Mouse (Mus musculus): ENCODE measurements around the gene Ap3d1.

Ap3d1 gene

DNA sequence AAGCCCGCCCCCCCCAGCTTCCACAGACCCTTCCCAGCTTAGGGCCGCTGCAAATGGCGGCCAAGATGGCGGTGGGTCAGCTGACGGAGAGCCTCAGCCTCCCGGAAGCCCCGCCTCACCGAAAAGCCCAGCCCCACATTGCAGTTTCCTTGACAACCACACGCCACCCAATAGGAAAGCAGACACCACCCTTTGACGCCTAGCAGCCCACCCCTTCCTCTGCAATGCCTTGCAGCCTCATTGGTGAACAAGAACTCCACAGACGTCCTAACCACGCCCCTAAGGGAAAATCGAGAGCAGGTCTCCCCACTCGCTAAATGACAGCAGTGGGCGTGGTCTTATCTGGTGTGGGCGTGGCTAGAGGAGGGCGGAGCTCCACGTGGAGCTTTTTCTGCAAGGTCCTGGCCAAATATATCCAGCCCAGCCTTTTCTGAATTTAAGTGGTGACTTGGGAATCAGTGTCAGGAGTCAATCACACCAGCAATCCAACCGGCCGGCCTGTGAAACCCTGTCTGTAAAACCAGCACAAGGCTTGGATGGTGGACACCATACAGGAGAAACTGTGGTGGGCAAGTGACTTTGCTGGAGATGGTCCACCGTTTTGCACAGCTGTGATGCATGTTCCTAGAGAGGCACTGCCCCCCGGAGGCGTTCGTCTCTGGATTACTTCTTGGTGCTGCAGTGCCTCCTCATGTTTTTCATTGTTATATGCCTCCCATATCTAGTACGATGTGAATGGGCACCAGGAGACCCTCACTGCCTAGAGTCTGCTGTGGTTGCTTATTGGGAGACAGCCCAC lies at the start of gene Ap3d1:
Gene Ap3d1 (minus strand): TSS at position 85 of the 799 bp plus-strand sequence.
- peak; percentile 98 to 99 for DNase-seq

DNA sequence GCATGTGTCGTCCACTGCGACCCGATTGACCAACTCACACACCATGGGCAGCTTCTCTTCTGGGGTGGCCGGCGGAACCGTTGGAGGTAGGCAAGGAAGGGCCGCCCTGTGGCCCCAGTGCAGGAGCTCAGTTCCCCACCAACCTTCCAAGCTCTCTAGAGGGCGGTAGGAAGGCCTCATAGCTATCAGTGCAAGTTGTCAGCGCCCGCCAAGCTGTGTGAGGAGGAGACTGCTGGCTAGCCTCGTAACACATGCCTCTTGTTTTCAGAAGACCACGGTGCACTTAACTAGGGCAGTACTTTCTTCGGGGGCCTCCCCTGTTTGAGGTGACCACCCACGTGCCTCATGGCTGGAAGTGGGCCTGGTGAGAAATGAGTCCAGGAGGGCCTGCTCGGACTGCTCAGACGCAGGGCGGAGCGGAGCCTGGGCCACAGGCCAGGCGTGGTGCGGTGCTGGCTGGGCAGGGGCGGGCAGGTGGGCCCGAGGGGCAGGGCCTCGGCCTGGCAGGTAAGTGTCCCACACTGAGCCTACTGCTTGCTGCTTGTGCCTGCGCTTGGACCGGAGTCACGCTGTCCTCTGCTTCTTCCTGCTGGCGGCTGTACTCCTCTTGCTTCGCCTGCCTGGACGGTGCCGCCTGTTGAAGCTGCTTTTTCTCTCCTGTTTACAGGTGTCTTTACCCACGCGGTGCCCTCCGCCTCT lies 49.6 kb upstream of the Ap3d1 start:
- DNase-seq, result peak in 1 of 2 experiments; percentile 39

DNA sequence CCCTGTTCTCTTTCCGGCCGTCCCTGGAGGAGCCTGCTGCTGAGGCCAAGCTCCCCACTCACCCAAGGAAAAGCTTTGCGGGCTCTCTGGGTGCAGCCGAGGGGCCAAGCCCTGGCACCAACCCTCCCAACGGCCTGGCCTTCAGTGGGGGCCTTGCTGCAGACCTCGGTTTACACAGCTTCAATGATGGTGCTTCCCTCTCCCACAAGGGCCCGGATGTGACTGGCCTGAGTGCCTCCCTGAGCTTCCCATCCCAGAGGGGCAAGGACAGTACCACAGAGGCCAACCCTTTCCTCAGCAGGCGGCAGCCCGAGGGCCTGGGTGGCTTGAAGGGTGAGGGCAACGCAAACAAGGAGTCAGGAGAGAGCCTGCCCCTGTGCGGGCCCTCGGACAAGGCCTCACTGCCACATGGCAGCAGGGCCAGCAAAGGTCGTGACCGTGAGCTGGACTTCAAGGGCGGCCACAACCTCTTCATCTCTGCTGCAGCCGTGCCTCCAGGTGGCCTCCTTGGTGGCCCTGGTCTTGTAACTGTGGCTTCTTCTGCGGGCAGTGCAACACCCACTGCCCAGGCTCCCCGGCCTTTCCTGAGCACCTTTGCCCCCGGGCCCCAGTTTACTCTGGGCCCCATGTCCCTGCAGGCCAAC lies 48.8 kb upstream of the Ap3d1 start:
- no peak for DNase-seq

DNA sequence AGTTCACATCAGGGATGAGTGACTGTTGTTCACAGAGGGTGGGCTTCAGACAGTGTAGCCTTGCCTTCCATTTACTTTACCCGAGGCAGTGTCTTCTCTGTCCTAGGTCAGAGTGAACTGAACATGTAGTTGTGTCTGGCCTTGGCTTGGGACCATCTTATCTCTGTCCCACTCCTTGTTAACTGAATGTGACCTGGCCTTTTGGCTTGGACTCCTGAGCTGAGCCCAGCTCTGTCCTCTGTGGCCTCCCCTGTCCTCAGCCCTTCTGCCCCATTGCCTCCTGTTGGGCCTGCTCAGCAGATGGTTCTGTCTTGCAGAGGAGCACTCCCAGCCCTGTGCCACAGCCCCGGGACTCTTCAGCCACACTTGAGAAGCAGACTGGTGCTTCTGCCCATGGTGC lies 45.5 kb upstream of the Ap3d1 start:
- DNase-seq, result no peak

DNA sequence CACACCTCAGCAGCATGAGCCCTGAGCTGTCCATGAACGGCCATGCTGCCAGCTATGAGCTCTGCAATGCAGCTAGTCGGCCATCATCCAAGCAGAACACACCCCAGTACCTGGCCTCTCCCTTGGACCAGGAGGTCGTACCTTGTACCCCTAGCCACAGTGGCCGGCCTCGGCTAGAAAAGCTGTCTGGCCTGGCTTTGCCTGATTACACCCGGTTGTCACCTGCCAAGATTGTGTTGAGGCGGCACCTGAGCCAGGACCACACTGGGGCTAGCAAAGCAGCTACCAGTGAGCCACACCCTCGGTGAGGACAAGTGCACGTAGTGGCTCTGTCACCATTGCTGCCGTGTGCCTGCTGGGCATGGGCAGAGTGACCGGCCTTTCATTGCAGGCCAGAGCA lies 43.9 kb upstream of the Ap3d1 start:
- DNase-seq, result no peak

DNA sequence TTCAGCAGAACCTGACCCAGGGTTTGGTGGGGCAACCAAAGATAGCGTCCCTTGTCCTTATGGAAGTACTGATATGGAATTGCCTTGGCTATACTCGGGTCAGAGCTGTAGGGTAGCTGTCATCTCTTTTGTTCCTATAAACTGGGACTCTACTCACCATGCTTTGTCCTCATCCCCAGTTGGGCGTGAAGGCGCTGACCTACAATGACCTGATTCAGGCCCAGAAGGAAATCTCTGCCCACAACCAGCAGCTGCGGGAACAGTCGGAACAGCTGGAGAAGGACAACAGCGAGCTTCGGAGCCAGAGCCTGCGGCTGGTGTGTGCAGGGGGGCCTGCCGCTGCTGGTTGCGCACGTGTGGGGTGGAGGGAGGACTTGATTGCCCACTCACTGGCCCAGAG lies 42.8 kb upstream of the Ap3d1 start:
- no peak for DNase-seq

DNA sequence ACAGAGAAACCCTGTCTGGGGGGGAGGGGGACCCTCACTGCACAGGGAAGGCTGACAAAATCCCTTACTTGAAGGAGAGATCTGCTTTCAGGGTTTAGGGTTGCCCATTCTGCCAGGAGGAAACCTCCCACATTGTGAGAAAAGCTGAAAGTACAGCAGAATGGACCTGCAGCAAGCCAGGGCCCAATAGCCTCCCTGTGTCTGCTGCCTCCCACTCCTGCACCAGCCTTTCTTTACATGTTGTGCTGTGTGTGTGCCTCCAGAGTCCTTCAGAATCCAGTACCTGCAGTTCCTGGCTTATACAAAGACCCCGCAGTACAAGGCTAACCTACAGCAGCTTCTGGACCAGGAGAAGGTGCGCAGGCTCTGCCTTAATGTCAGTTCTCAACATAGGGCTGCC lies 42.2 kb upstream of the Ap3d1 start:
- no peak for DNase-seq

DNA sequence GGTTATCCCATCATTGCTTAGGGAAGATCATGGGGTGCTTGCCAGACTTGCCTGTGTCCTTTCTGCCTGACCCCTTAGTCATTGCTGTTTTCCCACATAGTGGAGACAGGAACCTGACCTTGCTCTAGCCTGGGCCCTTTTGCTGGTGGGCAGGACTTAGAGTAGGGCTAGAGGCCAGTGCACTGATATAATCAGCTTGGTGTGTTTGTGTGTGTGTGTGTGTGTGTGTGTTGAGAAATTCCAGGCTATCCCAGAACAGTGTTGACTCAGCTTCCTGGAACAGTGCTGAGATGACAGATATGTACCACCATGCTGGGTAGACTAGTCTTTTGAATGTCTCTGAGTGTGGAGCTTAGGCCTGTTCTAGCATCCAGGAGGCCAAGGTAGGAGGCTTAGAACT lies 37.5 kb upstream of the Ap3d1 start:
- DNase-seq, result no peak

DNA sequence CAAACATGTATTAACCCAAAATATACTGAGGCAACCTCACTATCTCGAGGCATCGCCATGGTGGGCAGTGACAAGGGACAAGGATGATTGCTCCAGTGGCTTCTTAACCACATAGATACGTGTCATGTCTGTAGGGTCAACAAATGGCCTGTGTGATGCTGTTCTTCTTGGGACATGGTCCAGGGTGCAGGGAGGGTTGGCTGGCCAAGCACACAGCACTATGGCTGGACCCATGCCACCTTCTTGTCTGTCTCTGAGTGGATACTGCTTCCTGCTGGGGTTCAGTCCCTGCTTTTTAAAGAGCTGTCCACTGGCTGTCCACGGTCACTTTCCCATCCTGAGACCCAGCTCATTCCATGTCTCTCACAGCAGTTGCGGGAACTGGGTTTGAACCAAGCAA lies 35.1 kb upstream of the Ap3d1 start:
- no peak for DNase-seq

DNA sequence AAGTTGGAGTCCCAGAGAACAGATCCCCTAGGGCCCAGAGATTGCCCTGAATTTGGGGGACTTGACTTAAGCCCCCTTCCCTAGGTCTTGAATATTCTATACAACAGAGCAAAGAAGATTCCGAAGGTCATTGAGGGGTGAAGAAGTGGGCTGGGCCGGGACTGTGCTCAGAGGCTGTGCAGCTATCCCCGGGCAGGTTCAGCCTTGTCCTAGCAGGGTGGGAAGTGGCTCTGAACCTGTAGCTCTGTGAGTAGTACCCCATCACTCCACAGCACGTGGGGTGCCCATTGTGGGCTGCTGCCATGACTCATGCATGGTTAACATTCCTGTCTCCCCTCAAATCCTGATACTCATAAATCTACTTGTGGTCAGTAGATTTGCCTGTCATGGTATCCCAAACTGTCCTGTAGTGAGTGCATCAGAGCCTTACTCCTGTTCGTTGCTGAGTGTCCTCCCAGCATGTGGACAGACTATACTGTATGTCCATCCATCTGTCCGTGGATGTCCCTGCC lies 34.4 kb upstream of the Ap3d1 start:
- DNase-seq, result no peak

DNA sequence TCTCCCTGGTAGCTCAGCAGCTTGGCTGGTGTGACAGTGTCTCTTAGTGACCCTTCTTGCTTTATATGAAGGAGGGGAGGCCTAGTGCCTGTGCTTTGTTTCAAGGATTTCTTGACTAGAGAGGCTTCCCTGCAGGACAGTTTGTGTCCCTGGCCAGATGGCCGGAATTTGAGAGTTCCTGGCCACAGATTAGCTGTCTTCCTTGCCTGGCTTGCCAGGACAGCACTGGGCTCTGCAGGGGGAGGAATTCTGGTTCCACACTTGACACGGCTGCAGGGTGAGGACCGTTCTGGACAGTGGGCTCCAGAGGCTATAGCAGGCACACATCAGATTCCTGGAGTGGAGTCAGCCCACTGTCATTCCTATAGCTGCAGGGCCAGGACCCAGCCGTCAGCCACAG lies 33.7 kb upstream of the Ap3d1 start:
- no peak for DNase-seq

DNA sequence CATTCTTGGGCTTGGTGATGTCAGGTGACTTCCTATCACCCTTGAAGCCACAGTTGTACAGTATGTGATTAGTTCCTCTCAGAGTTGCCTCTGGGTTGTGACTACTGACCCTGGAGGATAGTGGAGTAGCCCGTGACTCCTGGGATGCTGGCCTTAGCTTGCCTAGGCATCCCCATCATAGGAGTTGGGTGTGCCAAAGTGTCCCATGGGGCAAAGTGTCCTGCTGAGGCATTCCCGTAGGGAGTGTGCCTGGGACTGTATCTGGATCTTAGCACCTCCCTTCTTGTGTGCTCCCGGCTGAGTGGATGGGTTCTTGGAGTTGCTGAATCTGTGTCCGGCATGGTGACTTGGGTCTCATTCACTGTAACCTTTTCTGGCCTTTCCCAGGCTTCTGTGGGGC lies 32.9 kb upstream of the Ap3d1 start:
- DNase-seq, result no peak

DNA sequence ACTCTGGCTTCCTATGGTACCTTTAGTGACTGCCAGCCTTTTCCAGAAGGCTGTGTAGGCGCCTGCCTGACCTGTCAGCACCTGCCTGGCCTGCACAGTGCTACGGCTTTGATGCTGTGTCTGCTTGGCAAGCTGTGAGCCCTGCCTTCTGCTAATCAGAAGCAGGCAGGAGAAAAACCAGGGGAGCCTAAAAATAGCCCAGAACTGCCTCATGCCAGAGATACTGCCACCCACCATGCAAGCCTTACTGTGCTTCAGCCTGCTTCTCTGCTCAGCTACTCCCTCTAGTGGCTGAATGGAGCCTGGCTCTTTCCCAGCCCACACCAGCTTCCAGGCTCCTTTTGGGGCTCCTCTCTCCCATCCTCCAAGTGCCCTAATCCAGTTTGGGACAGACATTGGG lies 32.5 kb upstream of the Ap3d1 start:
- peak; percentile 81 to 84 for DNase-seq

DNA sequence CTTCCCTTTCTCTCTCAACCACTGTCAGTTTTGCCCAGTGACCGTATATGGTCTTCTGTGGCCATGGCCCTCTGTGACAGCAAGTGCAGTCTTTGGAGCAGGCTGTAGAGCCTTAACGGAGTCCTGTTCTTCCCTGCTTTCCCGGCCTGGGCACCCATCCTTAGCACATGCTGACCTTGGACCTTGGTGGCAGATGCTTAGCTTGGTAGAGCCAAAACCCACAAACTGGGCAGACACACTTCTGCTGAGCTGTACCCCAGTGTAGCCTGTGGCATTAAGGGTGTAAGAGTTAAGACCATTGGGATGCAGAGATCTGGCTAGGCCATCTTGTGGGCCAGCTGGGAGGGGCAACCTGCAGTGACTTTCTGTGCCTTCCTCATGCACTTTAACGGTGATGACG lies 31.8 kb upstream of the Ap3d1 start:
- DNase-seq, result no peak

DNA sequence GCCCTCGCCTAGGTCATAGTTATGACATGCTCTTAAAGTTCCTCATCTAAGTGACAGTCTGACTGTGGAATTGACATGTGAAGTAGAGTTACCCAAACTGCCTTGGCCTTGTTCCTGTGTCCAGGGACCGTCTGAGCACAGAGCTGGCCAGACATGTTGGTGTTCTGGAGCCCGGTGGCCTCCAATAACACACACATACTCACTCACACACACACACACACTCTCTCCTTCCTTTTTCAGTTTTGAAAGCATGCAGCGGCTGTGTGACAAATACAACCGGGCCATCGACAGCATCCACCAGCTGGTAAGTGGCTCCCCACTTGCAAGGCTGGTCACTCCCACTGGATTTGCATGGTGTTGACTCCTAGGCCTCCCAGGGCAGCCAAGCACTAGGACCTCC lies 26.3 kb upstream of the Ap3d1 start:
- DNase-seq, result no peak

DNA sequence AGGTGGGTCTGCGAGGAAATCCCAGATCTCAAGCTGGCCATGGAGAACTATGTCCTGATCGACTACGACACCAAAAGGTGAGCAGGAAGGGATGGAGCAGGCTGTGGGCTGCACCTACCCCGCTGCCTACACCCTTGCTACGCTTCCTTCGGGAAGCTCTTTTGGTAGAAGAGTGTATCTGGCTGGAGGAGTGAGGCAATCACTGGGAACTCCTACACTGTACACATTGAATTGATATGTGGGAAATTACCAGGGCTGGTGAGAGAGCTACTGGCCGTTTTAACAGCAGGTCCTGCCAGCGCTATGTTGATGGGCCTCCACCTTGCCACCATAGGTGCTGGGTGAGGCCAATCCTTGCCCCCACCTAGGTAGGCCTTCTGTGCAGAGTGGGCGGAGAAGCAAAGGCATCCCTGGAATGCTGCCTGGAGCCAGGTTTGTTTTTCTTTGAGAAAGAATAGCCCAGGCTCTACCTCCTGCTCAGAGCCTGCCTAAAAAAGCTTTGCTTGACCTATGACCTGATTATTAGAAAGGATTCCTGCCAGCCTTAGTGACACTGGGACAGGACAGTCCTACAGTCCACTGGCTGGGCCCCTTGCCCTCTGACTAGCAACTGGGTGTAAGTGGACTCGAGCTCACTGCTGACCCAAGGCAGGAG lies 24.2 kb upstream of the Ap3d1 start:
- DNase-seq, result peak in 1 of 2 experiments; percentile 35

DNA sequence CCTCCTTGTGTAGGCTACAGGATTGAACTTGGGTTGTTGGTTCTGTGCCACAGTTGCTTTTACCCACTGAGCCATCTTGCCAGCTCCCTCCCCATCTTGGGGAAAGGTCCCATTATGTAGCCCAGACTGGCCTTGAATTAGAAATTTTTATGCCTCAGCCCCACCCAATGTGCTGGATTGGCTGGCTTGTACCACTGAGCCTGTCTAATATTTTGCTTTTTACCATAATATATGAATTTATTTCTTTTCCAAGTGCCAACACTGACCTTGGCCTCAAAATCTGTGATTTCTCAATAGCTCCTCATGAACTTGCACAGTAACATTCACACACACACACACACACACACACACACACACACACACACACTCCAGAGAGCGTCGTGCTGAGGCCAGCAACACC lies 23.7 kb upstream of the Ap3d1 start:
- DNase-seq, result no peak

DNA sequence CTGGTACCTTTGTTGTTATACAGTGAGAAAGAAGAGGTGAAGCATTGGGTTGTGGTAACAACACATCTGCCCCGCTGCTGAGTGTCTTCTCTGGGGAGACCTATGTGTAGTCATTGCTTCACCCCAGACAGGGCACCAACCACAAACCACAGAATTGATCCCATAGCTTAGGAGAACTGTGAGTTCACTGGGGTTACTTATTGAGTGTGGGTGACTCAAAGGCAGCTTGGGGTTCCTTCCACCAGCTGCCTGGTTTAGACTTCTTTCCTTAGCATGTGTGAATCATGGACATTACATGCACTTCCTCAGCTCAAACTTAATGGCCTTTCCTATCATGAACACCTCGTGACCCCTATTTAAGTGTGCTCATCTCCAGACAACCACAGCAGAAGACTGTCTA lies 21.4 kb upstream of the Ap3d1 start:
- no peak for DNase-seq

DNA sequence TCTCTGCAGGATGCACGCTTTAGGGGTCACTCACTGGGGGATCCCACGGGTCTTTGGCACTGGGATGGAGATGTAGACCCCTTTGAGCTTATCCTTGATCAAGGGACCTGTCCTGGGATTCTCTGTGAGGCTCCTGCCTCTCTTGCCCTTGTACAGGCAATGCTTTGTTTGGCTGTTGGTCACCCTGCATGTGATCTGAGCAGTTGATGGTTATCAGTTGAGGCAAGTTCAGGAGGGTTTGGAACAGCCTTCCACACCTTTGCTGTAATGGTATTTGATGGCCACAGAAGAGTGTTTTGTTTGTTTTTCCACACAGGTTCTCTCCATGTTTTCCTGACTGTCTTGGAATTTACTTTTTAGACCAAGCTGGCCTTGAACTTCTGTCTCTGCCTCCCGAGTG lies 19.8 kb upstream of the Ap3d1 start:
- no peak for DNase-seq

DNA sequence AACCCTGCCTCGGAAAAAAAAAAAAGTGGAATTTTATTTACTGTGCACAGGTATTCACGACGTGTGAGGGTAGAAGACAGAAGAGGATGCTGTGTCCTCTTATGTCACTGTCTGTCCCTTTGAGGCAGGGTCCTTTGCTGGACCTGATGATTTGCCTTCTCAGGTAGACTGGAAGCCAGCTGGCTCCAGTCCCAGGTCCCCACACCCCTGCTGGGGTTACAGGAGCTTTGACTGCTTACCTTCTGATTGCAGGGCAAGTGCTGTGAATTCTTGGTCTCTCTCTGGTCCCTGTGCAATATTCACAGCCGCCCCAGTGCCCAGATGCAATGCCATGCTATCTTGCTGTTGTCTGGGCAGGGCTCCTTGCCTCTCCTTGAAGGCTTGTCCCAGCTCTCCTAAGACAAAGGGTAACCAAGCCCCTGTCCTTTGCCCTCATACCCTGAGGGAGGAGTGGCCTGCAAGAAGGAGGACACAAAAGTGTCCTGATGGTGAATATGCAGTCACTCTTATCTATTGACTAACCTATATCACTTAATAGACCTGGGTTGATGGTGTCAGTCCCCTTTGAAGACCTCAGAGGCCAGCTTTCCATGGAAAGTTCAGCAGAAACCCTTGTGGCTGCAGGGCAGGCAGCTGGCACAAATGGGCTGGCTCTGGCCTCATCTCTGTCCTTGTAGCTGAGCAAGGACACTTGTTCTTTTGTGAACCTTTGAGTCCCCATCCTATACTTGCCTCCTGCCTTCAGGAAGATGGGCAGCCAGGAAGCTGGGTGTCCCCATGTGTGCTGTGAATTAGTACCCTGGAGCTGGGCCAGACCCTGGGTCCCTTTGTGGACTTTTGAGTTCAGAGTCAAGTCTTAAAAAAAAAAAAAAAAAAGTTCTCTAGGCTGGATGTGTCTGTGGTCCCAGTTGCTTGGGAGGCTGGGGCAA lies 18.8 kb upstream of the Ap3d1 start:
- peak in 1 of 2 experiments; percentile 22 for DNase-seq

DNA sequence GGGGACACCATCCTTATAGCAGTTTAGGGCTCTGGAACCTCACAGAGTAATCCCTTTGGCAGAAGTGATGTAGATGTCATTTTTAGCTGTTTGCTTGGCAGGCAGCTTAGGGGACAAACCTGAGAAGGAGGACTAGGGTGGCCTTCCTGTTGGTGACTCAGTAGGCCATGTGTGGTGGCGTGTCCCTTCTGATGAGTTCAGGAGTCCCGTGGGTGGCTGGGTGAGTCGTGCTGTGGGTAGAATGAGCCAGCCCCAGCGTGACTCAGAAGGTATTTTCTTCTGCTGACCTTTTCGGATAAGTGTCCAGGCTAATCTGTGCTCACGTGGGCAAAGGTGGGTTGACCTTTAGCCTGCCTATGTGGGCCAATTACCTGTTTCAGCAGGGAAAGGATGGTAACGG lies 16.6 kb upstream of the Ap3d1 start:
- DNase-seq, result no peak

DNA sequence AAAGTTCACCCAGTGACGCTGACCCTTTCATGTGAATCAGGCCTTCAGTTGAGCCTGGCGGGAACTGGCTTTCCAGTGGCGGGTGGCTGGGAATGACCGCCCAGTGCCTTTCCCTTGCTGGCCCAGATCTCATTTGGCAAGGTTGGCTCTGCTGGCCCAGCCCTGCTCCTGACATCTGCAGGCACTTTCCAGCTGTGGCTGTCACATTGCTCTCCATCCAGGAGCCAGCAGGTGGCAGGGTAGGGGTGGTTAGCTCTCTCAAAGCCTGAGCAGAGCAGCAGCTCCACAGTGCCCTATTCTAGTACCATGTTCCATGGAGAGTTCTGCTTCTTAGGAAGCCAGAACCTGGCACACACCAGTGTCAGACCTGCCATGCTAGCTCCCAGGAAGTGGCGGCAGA lies 15.7 kb upstream of the Ap3d1 start:
- peak; percentile 81 to 87 for DNase-seq

Measured in kidney, postnatal 4 days (tissue).